Mouse (Mus musculus) CH12.LX (cell line): ENCODE measurements at regions not wholly inside any gene's neighbourhood (a gene's known extent, or its start where the extent isn't known, plus 50 kb on each side); places are given as distances from the start of the nearest gene placed in this dataset.

ENCODE experiments used
- DNase-seq: peaks from one replicate; pipeline ENCODE4 v3.0.0-alpha.2; 2013; ENCODE audit errors: extremely low read depth
- H3K27ac ChIP-seq: 2 replicates; pipeline ENCODE4 v1.5.1; 2012; ENCODE audit warnings: low read depth, mild to moderate bottlenecking, control low read depth, moderate library complexity; ENCODE audit not compliant: insufficient read depth
- H3K27me3 ChIP-seq: replicated peaks from 2 replicates; pipeline ENCODE3; 2012; ENCODE audit warnings: inconsistent platforms
- H3K36me3 ChIP-seq, 2 experiments: replicated peaks in 1 of 2; 2 replicates each; pipeline versions ENCODE3 to v1.6.1; 2012; ENCODE audit warnings: inconsistent platforms in 1 of 2, low read length in 1 of 2, mild to moderate bottlenecking in 1 of 2, mixed read lengths in 1 of 2, moderate library complexity in 1 of 2; ENCODE audit not compliant: control insufficient read depth in 1 of 2, insufficient read depth in 1 of 2
- H3K4me1 ChIP-seq, 2 experiments: 2 replicates each; pipeline ENCODE4 v1.6.1; 2012; ENCODE audit warnings: inconsistent platforms in 1 of 2, moderate library complexity in 1 of 2; ENCODE audit not compliant: insufficient read depth in 2 of 2, control insufficient read depth in 1 of 2
- H3K4me2 ChIP-seq: 2 replicates; pipeline ENCODE4 v1.6.1; 2012; ENCODE audit warnings: low read depth, mild to moderate bottlenecking, control low read depth; ENCODE audit not compliant: poor library complexity, insufficient read depth, severe bottlenecking
- H3K4me3 ChIP-seq, 3 experiments: fragments of 150-350 bp in 1 of 3; sonication (generic) in 1 of 3; replicated peaks in 1 of 3; 2 replicates each; pipeline versions ENCODE3 to v1.5.1; 2011 to 2012; ENCODE audit warnings: low read depth in 2 of 3, low read length in 2 of 3, mild to moderate bottlenecking in 2 of 3, moderate library complexity in 2 of 3, control low read depth in 1 of 3, improper control_type of control experiment in 1 of 3, inconsistent platforms in 1 of 3, mixed read lengths in 1 of 3; ENCODE audit not compliant: poor library complexity in 1 of 3
- H3K79me2 ChIP-seq: replicated peaks from 2 replicates; pipeline ENCODE4 v1.6.1; 2012; ENCODE audit warnings: mild to moderate bottlenecking, moderate library complexity; ENCODE audit not compliant: control insufficient read depth, poor library complexity, insufficient read depth, severe bottlenecking; ENCODE audit errors: extremely low read depth
- H3K9ac ChIP-seq: 2 replicates; pipeline ENCODE4 v1.6.1; 2012; ENCODE audit warnings: low read depth, mild to moderate bottlenecking, control low read depth, moderate library complexity; ENCODE audit not compliant: insufficient read depth
- H3K9me3 ChIP-seq: replicated peaks from 2 replicates; pipeline ENCODE3; 2012; ENCODE audit warnings: low read length, inconsistent platforms, mixed read lengths
- BHLHE40 ChIP-seq: IDR thresholded peaks from 2 replicates; pipeline ENCODE4 v1.6.1; 2011; ENCODE audit warnings: mild to moderate bottlenecking, low read depth, low read length, improper control_type of control experiment
- CHD1 ChIP-seq: IDR thresholded peaks from 2 replicates; pipeline ENCODE4 v1.6.1; 2012; ENCODE audit warnings: low read depth, low read length, improper control_type of control experiment, inconsistent platforms
- E2F4 ChIP-seq: IDR thresholded peaks from 2 replicates; pipeline ENCODE4 v1.6.1; 2011; ENCODE audit warnings: low read depth, low read length, improper control_type of control experiment; ENCODE audit not compliant: insufficient replicate concordance
- EP300 ChIP-seq: IDR thresholded peaks from 2 replicates; pipeline ENCODE4 v1.6.1; 2011; ENCODE audit warnings: low read length, improper control_type of control experiment
- ETS1 ChIP-seq: conservative IDR thresholded peaks from 2 replicates; pipeline ENCODE4 v1.6.1; 2012; ENCODE audit warnings: low read depth, mild to moderate bottlenecking, inconsistent platforms, low read length, improper control_type of control experiment, moderate library complexity
- IRF4 ChIP-seq: IDR thresholded peaks from 2 replicates; pipeline ENCODE4 v1.6.1; 2014; ENCODE audit warnings: low read depth, mild to moderate bottlenecking, inconsistent platforms, low read length, improper control_type of control experiment
- JUN ChIP-seq: IDR thresholded peaks from 2 replicates; pipeline ENCODE4 v1.6.1; 2011; ENCODE audit warnings: low read depth, mild to moderate bottlenecking, low read length, improper control_type of control experiment, moderate library complexity; ENCODE audit not compliant: insufficient read depth
- KAT2A ChIP-seq: IDR thresholded peaks from 2 replicates; pipeline ENCODE4 v1.6.1; 2012; ENCODE audit warnings: low read length, improper control_type of control experiment, inconsistent platforms; ENCODE audit not compliant: insufficient replicate concordance
- MEF2A ChIP-seq: IDR thresholded peaks from 2 replicates; pipeline ENCODE4 v1.6.1; 2014; ENCODE audit warnings: low read depth, mild to moderate bottlenecking, inconsistent platforms, low read length, improper control_type of control experiment, borderline replicate concordance
- MYC ChIP-seq: IDR thresholded peaks from 2 replicates; pipeline ENCODE4 v1.6.1; 2011; ENCODE audit warnings: low read depth, mild to moderate bottlenecking, improper control_type of control experiment, low read length
- NELFE ChIP-seq: IDR thresholded peaks from 2 replicates; pipeline ENCODE4 v1.6.1; 2011; ENCODE audit warnings: low read depth, low read length, improper control_type of control experiment
- POLR2AphosphoS2 ChIP-seq: IDR thresholded peaks from 2 replicates; pipeline ENCODE4 v1.6.1; 2011; ENCODE audit warnings: low read depth, low read length, improper control_type of control experiment
- RAD21 ChIP-seq: IDR thresholded peaks from 2 replicates; pipeline ENCODE4 v1.6.1; 2011; ENCODE audit warnings: low read depth, mild to moderate bottlenecking, low read length, improper control_type of control experiment, moderate library complexity
- SMC3 ChIP-seq: IDR thresholded peaks from 2 replicates; pipeline ENCODE4 v1.6.1; 2011; ENCODE audit warnings: low read depth, low read length, improper control_type of control experiment
- TCF12 ChIP-seq: IDR thresholded peaks from 2 replicates; pipeline ENCODE4 v1.6.1; 2014; ENCODE audit warnings: low read depth, mild to moderate bottlenecking, inconsistent platforms, low read length, improper control_type of control experiment
- USF1 ChIP-seq: IDR thresholded peaks from 2 replicates; pipeline ENCODE4 v1.6.1; 2014; ENCODE audit warnings: low read depth, mild to moderate bottlenecking, inconsistent platforms, low read length, improper control_type of control experiment
- USF2 ChIP-seq: conservative IDR thresholded peaks from 2 replicates; pipeline ENCODE4 v1.6.1; 2011; ENCODE audit warnings: low read depth, low read length, improper control_type of control experiment
- ZC3H11A ChIP-seq: IDR thresholded peaks from 2 replicates; pipeline ENCODE4 v1.6.1; 2012; ENCODE audit warnings: low read depth, mild to moderate bottlenecking, inconsistent platforms, low read length, improper control_type of control experiment
- ZKSCAN1 ChIP-seq: IDR thresholded peaks from 2 replicates; pipeline ENCODE4 v1.6.1; 2012; ENCODE audit warnings: low read depth, inconsistent platforms, low read length, improper control_type of control experiment, borderline replicate concordance
- dilution Hi-C: fragments of 300-500 bp; cut with MboI; formaldehyde crosslinking; loops from 2 replicates; pipeline ENCODE4 v1.14.3; 2020; ENCODE audit warnings: low sequenced_read_pairs; ENCODE audit not compliant: extremely low pct_unique_long_range_greater_than_20kb, extremely low pct_ligation_motif_present
- in situ Hi-C: fragments of 300-500 bp; cut with MboI; formaldehyde crosslinking; loops from 3 replicates; pipeline ENCODE4 v1.14.3; 2019; ENCODE audit warnings: low sequenced_read_pairs, low pct_ligation_motif_present, low pct_unique_long_range_greater_than_20kb, mixed read lengths

DNA sequence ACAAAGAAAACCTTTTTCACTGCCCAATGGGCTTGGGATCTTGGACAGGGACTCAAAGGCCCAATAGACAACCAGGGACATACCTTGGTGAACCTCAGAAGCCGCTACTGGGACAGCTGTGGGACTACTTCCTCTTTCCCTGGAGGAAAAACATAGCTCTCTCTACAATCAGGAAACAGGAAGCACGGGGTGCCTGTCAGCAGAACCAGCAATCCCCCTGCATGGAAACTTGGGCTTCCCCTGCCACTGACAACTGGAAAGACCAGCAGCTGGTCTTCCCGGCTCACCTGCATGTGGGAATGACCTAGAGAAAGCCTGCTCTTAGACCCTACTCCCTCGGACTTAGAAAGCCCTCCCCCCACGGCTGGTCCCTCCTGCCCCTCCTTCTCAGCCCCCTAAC is 70.7 kb downstream of the Ier5 start:
- H3K27ac ChIP-seq = no peak overlapping the region
- no peaks in the 10 kb centered on the region for H3K9me3 ChIP-seq
- DNase-seq = peak; percentile 45
- peaks cover 12 to 33% of the 10 kb centered on the region in 2 experiments for H3K4me1 ChIP-seq
- dilution Hi-C loops = loop anchor here (25.0 kb wide), 1 partner anchor 184 kb away; no protein-coding TSS in a partner anchor
- H3K36me3 ChIP-seq = no peaks in the 10 kb centered on the region
- in situ Hi-C loops = loop anchor here (10.0 kb wide), 1 partner anchor 506 kb away; no protein-coding TSS in a partner anchor
- H3K27me3 ChIP-seq = peaks cover 6% of the 10 kb centered on the region
- no peak overlapping the region for H3K4me3 ChIP-seq
- no peak overlapping the region for H3K9ac ChIP-seq
- no peaks in the 10 kb centered on the region for H3K79me2 ChIP-seq
- H3K4me2 ChIP-seq = no peak overlapping the region
- TF ChIP-seq ZC3H11A (no peak), EP300 (peak; percentile 55), TCF12 (0 out of 2 replicates have a peak, but pooled peaks have one; percentile 10), ETS1 (peak; percentile 57)

DNA sequence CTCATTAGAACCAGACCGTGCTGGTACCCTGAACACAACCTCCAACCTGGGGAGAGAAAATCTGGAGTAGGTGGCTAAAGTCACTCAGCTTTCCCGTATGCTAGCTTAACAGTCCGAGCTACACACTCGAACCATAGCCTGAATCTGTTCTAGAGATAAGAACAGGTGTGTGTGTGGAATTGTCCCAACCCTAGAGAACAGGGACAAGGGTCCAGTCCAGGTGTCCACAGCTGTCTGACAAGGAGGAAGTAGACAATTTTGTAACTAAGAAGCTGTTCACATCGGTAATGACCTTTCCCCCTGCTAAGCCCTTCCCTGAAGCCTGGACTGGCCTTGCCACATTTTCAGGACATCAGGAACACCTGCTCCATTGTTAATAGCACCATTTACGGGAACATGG is 71.3 kb downstream of the Ier5 start:
- Histone ChIP-seq H3K27me3 (peaks cover 6% of the 10 kb centered on the region), H3K79me2 (no peaks in the 10 kb centered on the region), H3K4me3 (no peak overlapping the region), H3K27ac (no peak overlapping the region), H3K9me3 (no peaks in the 10 kb centered on the region), H3K4me2 (0 out of 2 replicates have a peak overlapping the region, but pooled peaks have one; percentile 16), H3K9ac (no peak overlapping the region), H3K4me1 (peaks cover 12 to 33% of the 10 kb centered on the region in 2 experiments), H3K36me3 (no peaks in the 10 kb centered on the region)
- TF ChIP-seq NELFE = no peak
- TF ChIP-seq RAD21 = no peak
- TF ChIP-seq MEF2A = no peak
- no peak for TF ChIP-seq E2F4
- TF ChIP-seq MYC = no peak
- TF ChIP-seq BHLHE40 = no peak
- TF ChIP-seq KAT2A = no peak
- TF ChIP-seq IRF4 = no peak
- no peak for TF ChIP-seq USF2
- no peak for TF ChIP-seq JUN
- TF ChIP-seq POLR2AphosphoS2 = no peak
- no peak for TF ChIP-seq USF1
- TF ChIP-seq SMC3 = no peak
- TF ChIP-seq ZKSCAN1 = no peak
- no peak for TF ChIP-seq CHD1
- no peak for DNase-seq
- dilution Hi-C loops (loop anchor here (25.0 kb wide), 1 partner anchor 184 kb away; no protein-coding TSS in a partner anchor), in situ Hi-C loops (loop anchor here (10.0 kb wide), 1 partner anchor 507 kb away; no protein-coding TSS in a partner anchor)
